Mouse (Mus musculus) midbrain, embryonic 10.5 days (tissue): ENCODE measurements around the gene Rtcb. TPM values are rescaled to one million over a fixed set of nuclear protein-coding genes. Genes with fewer than 3 reads are reported as not detected.

Experiments
- DNase-seq: peaks from one replicate; pipeline ENCODE4 v3.0.0-alpha.2; 2017; ENCODE audit warnings: low spot score
- H3K27ac ChIP-seq: fragments of 300-500 bp; sonication (generic); replicated peaks from 2 replicates; pipeline ENCODE4 v1.5.1; 2016; ENCODE audit warnings: mild to moderate bottlenecking
- H3K27me3 ChIP-seq: fragments of 300-500 bp; sonication (generic); 2 replicates; pipeline ENCODE4 v1.6.1; 2016; ENCODE audit warnings: low read depth, mild to moderate bottlenecking; ENCODE audit not compliant: poor library complexity, severe bottlenecking
- H3K36me3 ChIP-seq: fragments of 300-500 bp; sonication (generic); 2 replicates; pipeline ENCODE4 v1.6.1; 2016; ENCODE audit warnings: mild to moderate bottlenecking, moderate library complexity
- H3K4me1 ChIP-seq: fragments of 300-500 bp; sonication (generic); 2 replicates; pipeline ENCODE4 v1.6.1; 2016
- H3K4me3 ChIP-seq: fragments of 300-500 bp; sonication (generic); 2 replicates; pipeline ENCODE4 v1.5.1; 2016; ENCODE audit warnings: mild to moderate bottlenecking, moderate library complexity
- H3K9me3 ChIP-seq: fragments of 300-500 bp; sonication (generic); replicated peaks from 2 replicates; pipeline ENCODE4 v1.6.1; 2016; ENCODE audit warnings: mild to moderate bottlenecking
- WGBS: fragments of 180-500 bp; shearing (Covaris S2); methylation state at CpG from one replicate; pipeline ENCODE4 v1.1.7; 2016; 5-methylcytosine and 5-hydroxymethylcytosine counted together
- polyA plus RNA-seq: library from polyadenylated mRNA; unstranded; fragments of >200 nt; fragmentation: Nextera tagmentation; extraction: Ambion mirVana; gene quantifications from 2 replicates; pipeline ENCODE4 v1.2.1, GENCODE M21; 2016

Rtcb gene
- polyA plus RNA-seq, 1 experiment from 2014 or later: 227 TPM

- no peaks in the 10 kb centered on the region for H3K27me3 ChIP-seq
- H3K4me1 ChIP-seq: no peaks in the 10 kb centered on the region
- H3K9me3 ChIP-seq: no peaks in the 10 kb centered on the region
- H3K36me3 ChIP-seq: no peaks in the 10 kb centered on the region
- 65% methylated on average over 17 of the region's 17 CpGs for WGBS
- DNase-seq: no peak
- H3K4me3 ChIP-seq: no peak overlapping the region
- H3K27ac ChIP-seq: no peak overlapping the region
These were observed 10.0 kb upstream of the Rtcb start for GRCm38 (mm10) chr10:85967411-85968156.

- H3K4me3 ChIP-seq: no peak overlapping the region
- no peaks in the 10 kb centered on the region for H3K4me1 ChIP-seq
- no peak overlapping the region for H3K27ac ChIP-seq
- H3K27me3 ChIP-seq: no peaks in the 10 kb centered on the region
- no peaks in the 10 kb centered on the region for H3K36me3 ChIP-seq
- 61% methylated on average over 2 of the region's 2 CpGs for WGBS
- no peaks in the 10 kb centered on the region for H3K9me3 ChIP-seq
- no peak for DNase-seq
These were observed 8.9 kb upstream of the Rtcb start for GRCm38 (mm10) chr10:85966476-85966875.

- Histone ChIP-seq H3K36me3 (no peaks in the 10 kb centered on the region), H3K4me1 (no peaks in the 10 kb centered on the region)
- 92% methylated on average over 7 of the region's 7 CpGs for WGBS
These were observed 6.7 kb upstream of the Rtcb start for GRCm38 (mm10) chr10:85964316-85964715.

GRCm38 (mm10) chr10:85962897-85963296 is 5.3 kb upstream of the Rtcb start:
- Histone ChIP-seq H3K27ac (no peak overlapping the region), H3K9me3 (no peaks in the 10 kb centered on the region), H3K36me3 (no peaks in the 10 kb centered on the region), H3K4me3 (no peak overlapping the region), H3K4me1 (0 out of 2 replicates have a peak, but pooled peaks cover 3% of the 10 kb centered on the region), H3K27me3 (no peaks in the 10 kb centered on the region)
- WGBS: 80% methylated on average over 9 of the region's 9 CpGs
- DNase-seq: no peak

More at GRCm38 (mm10) chr10:85964316-85964715, 6.7 kb upstream of the Rtcb start:
- no peak for DNase-seq
- no peaks in the 10 kb centered on the region for H3K9me3 ChIP-seq
- H3K4me3 ChIP-seq: no peak overlapping the region
- no peaks in the 10 kb centered on the region for H3K27me3 ChIP-seq
- no peak overlapping the region for H3K27ac ChIP-seq

GRCm38 (mm10) chr10:85956871-85957419 is 678 bp downstream of the Rtcb start:
- Histone ChIP-seq H3K27me3 (no peaks in the 10 kb centered on the region), H3K4me1 (peaks cover 11% of the 10 kb centered on the region), H3K27ac (peak overlapping the region; percentile 89), H3K36me3 (peaks cover 36% of the 10 kb centered on the region), H3K4me3 (peak overlapping the region; percentile 84), H3K9me3 (no peaks in the 10 kb centered on the region)
- no peak for DNase-seq
- WGBS: 9% methylated on average over 20 of the region's 20 CpGs

- H3K27ac ChIP-seq: no peak overlapping the region
- no peaks in the 10 kb centered on the region for H3K9me3 ChIP-seq
- DNase-seq: no peak
- no peak overlapping the region for H3K4me3 ChIP-seq
- WGBS: 88% methylated on average over 2 of the region's 2 CpGs
- peaks cover 11% of the 10 kb centered on the region for H3K4me1 ChIP-seq
- peaks cover 62% of the 10 kb centered on the region for H3K36me3 ChIP-seq
- no peaks in the 10 kb centered on the region for H3K27me3 ChIP-seq
These were observed 3.2 kb downstream of the Rtcb start for GRCm38 (mm10) chr10:85954429-85954828.

GRCm38 (mm10) chr10:85953401-85953800 is 4.2 kb downstream of the Rtcb start:
- H3K4me3 ChIP-seq: no peak overlapping the region
- H3K4me1 ChIP-seq: peaks cover 11% of the 10 kb centered on the region
- H3K36me3 ChIP-seq: peaks cover 72% of the 10 kb centered on the region
- H3K27me3 ChIP-seq: no peaks in the 10 kb centered on the region
- H3K9me3 ChIP-seq: no peaks in the 10 kb centered on the region
- DNase-seq: no peak
- no peak overlapping the region for H3K27ac ChIP-seq
- WGBS: 91% methylated on average over 3 of the region's 3 CpGs

- H3K4me3 ChIP-seq: no peak overlapping the region
- peaks cover 86% of the 10 kb centered on the region for H3K36me3 ChIP-seq
- H3K4me1 ChIP-seq: peaks cover 7% of the 10 kb centered on the region
- 92% methylated on average over 6 of the region's 6 CpGs for WGBS
- no peak overlapping the region for H3K27ac ChIP-seq
- DNase-seq: no peak
- no peaks in the 10 kb centered on the region for H3K27me3 ChIP-seq
- no peaks in the 10 kb centered on the region for H3K9me3 ChIP-seq
These were observed 5.7 kb downstream of the Rtcb start for GRCm38 (mm10) chr10:85951765-85952443.

GRCm38 (mm10) chr10:85948483-85949196 is 9.0 kb downstream of the Rtcb start:
- Histone ChIP-seq H3K4me3 (no peak overlapping the region), H3K27me3 (no peaks in the 10 kb centered on the region), H3K27ac (no peak overlapping the region), H3K4me1 (no peaks in the 10 kb centered on the region), H3K36me3 (peaks cover 99% of the 10 kb centered on the region), H3K9me3 (no peaks in the 10 kb centered on the region)
- DNase-seq: no peak
- 96% methylated on average over 8 of the region's 8 CpGs for WGBS

- H3K27ac ChIP-seq: no peak overlapping the region
- 92% methylated on average over 6 of the region's 6 CpGs for WGBS
- peaks cover 65% of the 10 kb centered on the region for H3K36me3 ChIP-seq
- DNase-seq: no peak
- H3K4me1 ChIP-seq: no peaks in the 10 kb centered on the region
- no peaks in the 10 kb centered on the region for H3K27me3 ChIP-seq
- no peak overlapping the region for H3K4me3 ChIP-seq
- peaks cover 8% of the 10 kb centered on the region; the same call in 1 of the 2 replicates for H3K9me3 ChIP-seq
These were observed 21.2 kb downstream of the Rtcb start for GRCm38 (mm10) chr10:85936280-85936965.

- WGBS: 95% methylated on average over 11 of the region's 11 CpGs
- H3K4me3 ChIP-seq: no peak overlapping the region
These were observed 27.7 kb downstream of the Rtcb start for GRCm38 (mm10) chr10:85929962-85930361.

GRCm38 (mm10) chr10:85929208-85929591 is 28.4 kb downstream of the Rtcb start:
- H3K4me1 ChIP-seq: peaks cover 24% of the 10 kb centered on the region
- peak; percentile 17 for DNase-seq
- no peaks in the 10 kb centered on the region for H3K9me3 ChIP-seq
- no peak overlapping the region for H3K27ac ChIP-seq
- peaks cover 28% of the 10 kb centered on the region for H3K27me3 ChIP-seq
- no peaks in the 10 kb centered on the region for H3K36me3 ChIP-seq
- 59% methylated on average over 11 of the region's 11 CpGs for WGBS
- peak overlapping the region; percentile 63 for H3K4me3 ChIP-seq

More at GRCm38 (mm10) chr10:85929962-85930361, 27.7 kb downstream of the Rtcb start:
- DNase-seq: no peak
- Histone ChIP-seq H3K4me1 (peaks cover 24% of the 10 kb centered on the region), H3K36me3 (no peaks in the 10 kb centered on the region), H3K9me3 (no peaks in the 10 kb centered on the region), H3K27ac (no peak overlapping the region), H3K27me3 (peaks cover 28% of the 10 kb centered on the region)
